Mouse (Mus musculus): ENCODE data around the gene Arhgap15. TPM values are rescaled to one million over a fixed set of nuclear protein-coding genes. Genes with fewer than 3 reads are reported as not detected.

The Arhgap15 gene
- polyA plus RNA-seq, 1 experiment from 2014 or later = 5.2 TPM

DNA sequence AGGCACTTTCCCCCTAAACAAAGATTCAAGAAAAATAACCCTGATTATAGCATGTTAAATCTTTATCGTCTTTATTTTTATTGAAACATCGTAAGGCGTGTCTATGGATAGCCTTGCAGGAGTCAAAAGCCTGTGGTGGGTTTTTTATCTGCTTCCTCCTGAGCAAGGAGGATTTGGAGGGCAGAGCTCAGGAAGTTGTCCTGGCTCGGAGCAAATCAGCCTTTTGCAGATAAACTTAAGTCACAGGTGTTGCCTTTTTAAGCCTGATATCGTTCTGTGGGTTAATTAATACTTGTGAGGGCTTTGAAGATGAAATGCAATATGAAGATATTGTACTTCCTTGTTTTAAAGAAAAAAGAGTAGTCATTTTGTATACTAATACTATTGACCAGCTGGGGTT is 87.3 kb downstream of the Arhgap15 start:
- peak; percentile 80 for ATAC-seq (ENCODE audit: low read depth)
- 15% methylated on average over 5 of the region's 5 CpGs for WGBS (ENCODE audit: insufficient replicate concordance)
- no peaks in the 10 kb centered on the region for H3K9me3 ChIP-seq (replicated peaks; ENCODE audit: control insufficient read depth, low read length)
- no peak overlapping the region for H3K4me3 ChIP-seq (ENCODE audit: low read depth, low read length)
- no peaks in the 10 kb centered on the region for H3K27me3 ChIP-seq (ENCODE audit: control insufficient read depth, insufficient read depth, low read depth, low read length)
- H3K4me1 ChIP-seq (ENCODE audit: control insufficient read depth, low read depth, low read length) = no peaks in the 10 kb centered on the region; the same call in 1 of the 2 replicates
- H3K27ac ChIP-seq (ENCODE audit: low read length) = no peak overlapping the region
- no peaks in the 10 kb centered on the region for H3K36me3 ChIP-seq (ENCODE audit: control insufficient read depth, insufficient read depth)
- H3K9ac ChIP-seq (ENCODE audit: low read depth, low read length) = no peak overlapping the region
- H3K4me2 ChIP-seq (ENCODE audit: low read depth, low read length) = no peak overlapping the region

- no peaks in the 10 kb centered on the region for H3K27me3 ChIP-seq (ENCODE audit: control insufficient read depth, insufficient read depth, low read depth, low read length)
- H3K4me2 ChIP-seq (ENCODE audit: low read depth, low read length) = no peak overlapping the region
- no peak overlapping the region for H3K4me3 ChIP-seq (ENCODE audit: low read depth, low read length)
- ATAC-seq (ENCODE audit: low read depth) = no peak
- WGBS (ENCODE audit: insufficient replicate concordance) = 76% methylated on average over 5 of the region's 5 CpGs
- no peak overlapping the region for H3K27ac ChIP-seq (ENCODE audit: low read length)
- H3K4me1 ChIP-seq (ENCODE audit: control insufficient read depth, low read depth, low read length) = no peaks in the 10 kb centered on the region
- no peaks in the 10 kb centered on the region for H3K9me3 ChIP-seq (replicated peaks; ENCODE audit: control insufficient read depth, low read length)
- no peak overlapping the region for H3K9ac ChIP-seq (ENCODE audit: low read depth, low read length)
- no peaks in the 10 kb centered on the region for H3K36me3 ChIP-seq (ENCODE audit: control insufficient read depth, insufficient read depth)
These were observed 93.0 kb downstream of the Arhgap15 start for GRCm38 (mm10) chr2:43841644-43842043.

DNA sequence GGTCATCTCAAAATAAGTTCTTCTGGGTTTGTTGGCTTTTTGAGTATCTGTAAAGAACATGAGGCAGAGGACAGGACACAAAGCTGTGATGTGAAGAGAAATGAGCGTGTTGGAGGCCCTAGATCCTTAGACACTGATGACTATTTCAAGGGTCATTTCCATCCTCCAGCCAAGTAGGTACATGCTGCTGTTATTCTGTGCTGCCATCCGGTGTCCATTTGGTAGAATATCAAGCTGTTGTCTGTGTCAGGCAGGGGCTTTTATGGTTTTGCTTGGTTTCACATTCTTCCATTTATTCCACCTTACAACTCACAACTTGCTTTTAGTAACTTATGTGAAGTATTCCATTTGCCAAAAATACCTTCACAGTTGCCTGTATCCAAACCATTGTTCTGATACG is 102.6 kb downstream of the Arhgap15 start:
- Histone ChIP-seq H3K4me2 (ENCODE audit: low read depth, low read length) (no peak overlapping the region), H3K27me3 (ENCODE audit: control insufficient read depth, insufficient read depth, low read depth, low read length) (no peaks in the 10 kb centered on the region), H3K9me3 (replicated peaks; ENCODE audit: control insufficient read depth, low read length) (no peaks in the 10 kb centered on the region), H3K4me3 (ENCODE audit: low read depth, low read length) (no peak overlapping the region), H3K36me3 (ENCODE audit: control insufficient read depth, insufficient read depth) (no peaks in the 10 kb centered on the region), H3K4me1 (ENCODE audit: control insufficient read depth, low read depth, low read length) (no peaks in the 10 kb centered on the region), H3K27ac (ENCODE audit: low read length) (no peak overlapping the region), H3K9ac (ENCODE audit: low read depth, low read length) (no peak overlapping the region)
- WGBS (ENCODE audit: insufficient replicate concordance) = 51% methylated on average over 3 of the region's 3 CpGs
- ATAC-seq (ENCODE audit: low read depth) = no peak

GRCm38 (mm10) chr2:43862709-43863108 is 114.1 kb downstream of the Arhgap15 start:
- 37% methylated on average over 5 of the region's 5 CpGs for WGBS (ENCODE audit: insufficient replicate concordance)
- no peak overlapping the region for H3K27ac ChIP-seq (ENCODE audit: low read length)
- no peaks in the 10 kb centered on the region for H3K27me3 ChIP-seq (ENCODE audit: control insufficient read depth, insufficient read depth, low read depth, low read length)
- H3K9ac ChIP-seq (ENCODE audit: low read depth, low read length) = no peak overlapping the region
- no peaks in the 10 kb centered on the region for H3K36me3 ChIP-seq (ENCODE audit: control insufficient read depth, insufficient read depth)
- no peak overlapping the region for H3K4me2 ChIP-seq (ENCODE audit: low read depth, low read length)
- H3K4me1 ChIP-seq (ENCODE audit: control insufficient read depth, low read depth, low read length) = no peaks in the 10 kb centered on the region
- no peak overlapping the region for H3K4me3 ChIP-seq (ENCODE audit: low read depth, low read length)
- ATAC-seq (ENCODE audit: low read depth) = no peak
- no peaks in the 10 kb centered on the region for H3K9me3 ChIP-seq (replicated peaks; ENCODE audit: control insufficient read depth, low read length)

DNA sequence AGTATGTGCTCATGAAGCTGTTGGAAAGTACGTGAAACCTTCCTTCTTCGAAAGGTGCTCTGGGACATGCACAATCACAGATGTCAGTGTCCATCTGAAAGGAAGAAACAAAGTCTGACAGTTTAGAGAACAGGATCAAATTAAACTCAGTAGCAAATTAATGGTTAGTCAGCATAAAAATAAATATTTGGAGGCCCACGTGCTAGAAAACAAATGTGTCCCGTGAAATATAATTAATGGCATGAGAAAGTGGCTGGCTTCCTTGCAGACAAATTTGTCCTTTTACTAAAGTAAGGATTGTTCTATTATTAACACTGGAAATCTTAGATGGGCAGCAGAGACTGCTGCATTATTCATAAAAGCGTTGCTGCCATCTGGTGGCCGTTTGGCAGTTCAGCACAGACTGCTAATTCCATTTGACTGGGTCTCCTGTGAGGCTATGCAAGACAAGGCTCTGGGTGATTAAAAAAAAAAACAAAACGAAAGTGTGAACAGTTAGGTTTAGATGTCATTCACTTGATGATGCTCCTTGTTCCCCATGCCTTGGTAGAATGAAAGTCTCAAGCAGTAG is 153.9 kb downstream of the Arhgap15 start:
- Histone ChIP-seq H3K36me3 (ENCODE audit: control insufficient read depth, insufficient read depth) (no peaks in the 10 kb centered on the region), H3K27me3 (ENCODE audit: control insufficient read depth, insufficient read depth, low read depth, low read length) (no peaks in the 10 kb centered on the region), H3K27ac (ENCODE audit: low read length) (no peak overlapping the region), H3K4me3 (ENCODE audit: low read depth, low read length) (no peak overlapping the region), H3K9ac (ENCODE audit: low read depth, low read length) (no peak overlapping the region), H3K4me2 (ENCODE audit: low read depth, low read length) (no peak overlapping the region), H3K9me3 (replicated peaks; ENCODE audit: control insufficient read depth, low read length) (no peaks in the 10 kb centered on the region), H3K4me1 (ENCODE audit: control insufficient read depth, low read depth, low read length) (no peaks in the 10 kb centered on the region)
- 23% methylated on average over 7 of the region's 7 CpGs for WGBS (ENCODE audit: insufficient replicate concordance)
- no peak for ATAC-seq (ENCODE audit: low read depth)

- H3K4me1 ChIP-seq (ENCODE audit: control insufficient read depth, low read depth, low read length) = no peaks in the 10 kb centered on the region
- no peak for ATAC-seq (ENCODE audit: low read depth)
- no peak overlapping the region for H3K4me3 ChIP-seq (ENCODE audit: low read depth, low read length)
- WGBS (ENCODE audit: insufficient replicate concordance) = 68% methylated on average over 5 of the region's 5 CpGs
- no peaks in the 10 kb centered on the region for H3K9me3 ChIP-seq (replicated peaks; ENCODE audit: control insufficient read depth, low read length)
- H3K9ac ChIP-seq (ENCODE audit: low read depth, low read length) = no peak overlapping the region
- H3K36me3 ChIP-seq (ENCODE audit: control insufficient read depth, insufficient read depth) = no peaks in the 10 kb centered on the region
- no peak overlapping the region for H3K27ac ChIP-seq (ENCODE audit: low read length)
- H3K27me3 ChIP-seq (ENCODE audit: control insufficient read depth, insufficient read depth, low read depth, low read length) = no peaks in the 10 kb centered on the region
- H3K4me2 ChIP-seq (ENCODE audit: low read depth, low read length) = no peak overlapping the region
These were observed 158.9 kb downstream of the Arhgap15 start for GRCm38 (mm10) chr2:43907496-43907895.

DNA sequence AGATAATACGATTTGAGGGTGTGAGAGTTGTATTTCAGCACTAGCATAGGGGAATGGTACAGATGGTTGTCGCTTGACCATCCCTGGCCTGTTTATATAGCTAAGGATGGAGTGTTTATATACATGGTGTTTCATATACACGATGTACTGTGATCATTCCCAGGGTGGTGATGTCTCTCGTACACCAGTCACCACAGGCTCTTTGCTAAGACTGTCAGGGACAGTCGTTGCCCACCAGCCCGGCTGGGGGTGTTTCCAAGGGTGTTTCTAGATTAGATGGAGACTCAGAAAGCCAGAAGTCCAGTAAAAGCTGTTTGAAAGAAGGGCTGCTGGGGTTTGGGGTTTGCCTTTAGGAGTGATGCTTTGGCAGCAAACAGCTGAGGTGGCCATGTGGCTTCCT is 165.5 kb downstream of the Arhgap15 start:
- H3K36me3 ChIP-seq (ENCODE audit: control insufficient read depth, insufficient read depth) = no peaks in the 10 kb centered on the region
- H3K27me3 ChIP-seq (ENCODE audit: control insufficient read depth, insufficient read depth, low read depth, low read length) = no peaks in the 10 kb centered on the region
- no peak overlapping the region for H3K27ac ChIP-seq (ENCODE audit: low read length)
- WGBS (ENCODE audit: insufficient replicate concordance) = 72% methylated on average over 6 of the region's 6 CpGs
- no peaks in the 10 kb centered on the region for H3K4me1 ChIP-seq (ENCODE audit: control insufficient read depth, low read depth, low read length)
- no peaks in the 10 kb centered on the region for H3K9me3 ChIP-seq (replicated peaks; ENCODE audit: control insufficient read depth, low read length)
- ATAC-seq (ENCODE audit: low read depth) = no peak
- H3K9ac ChIP-seq (ENCODE audit: low read depth, low read length) = no peak overlapping the region
- no peak overlapping the region for H3K4me2 ChIP-seq (ENCODE audit: low read depth, low read length)
- no peak overlapping the region for H3K4me3 ChIP-seq (ENCODE audit: low read depth, low read length)

DNA sequence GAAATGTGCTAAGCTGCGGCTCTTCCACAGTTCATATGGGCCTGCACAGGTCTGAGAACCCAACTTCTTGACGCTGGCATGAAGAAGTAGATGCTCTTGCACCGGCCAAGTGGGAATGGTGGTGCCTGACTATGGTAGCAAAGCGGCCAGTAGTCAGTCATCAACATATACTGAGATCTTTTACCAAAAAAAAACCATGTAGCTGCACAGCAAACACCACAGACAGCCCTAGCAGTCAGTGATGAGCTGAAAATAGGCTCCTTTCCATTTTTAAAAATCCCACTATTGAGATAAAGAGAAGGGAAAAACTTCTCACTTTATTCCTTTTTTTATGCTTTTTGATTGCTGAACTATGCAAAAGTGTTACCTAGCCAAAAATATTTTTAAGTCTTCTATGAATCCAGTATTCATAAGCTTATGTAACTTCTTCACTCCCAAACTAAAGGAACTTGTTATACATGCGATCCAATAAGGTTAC is 175.3 kb downstream of the Arhgap15 start:
- H3K36me3 ChIP-seq (ENCODE audit: control insufficient read depth, insufficient read depth) = no peaks in the 10 kb centered on the region
- WGBS (ENCODE audit: insufficient replicate concordance) = 71% methylated on average over 5 of the region's 5 CpGs
- no peak for ATAC-seq (ENCODE audit: low read depth)

DNA sequence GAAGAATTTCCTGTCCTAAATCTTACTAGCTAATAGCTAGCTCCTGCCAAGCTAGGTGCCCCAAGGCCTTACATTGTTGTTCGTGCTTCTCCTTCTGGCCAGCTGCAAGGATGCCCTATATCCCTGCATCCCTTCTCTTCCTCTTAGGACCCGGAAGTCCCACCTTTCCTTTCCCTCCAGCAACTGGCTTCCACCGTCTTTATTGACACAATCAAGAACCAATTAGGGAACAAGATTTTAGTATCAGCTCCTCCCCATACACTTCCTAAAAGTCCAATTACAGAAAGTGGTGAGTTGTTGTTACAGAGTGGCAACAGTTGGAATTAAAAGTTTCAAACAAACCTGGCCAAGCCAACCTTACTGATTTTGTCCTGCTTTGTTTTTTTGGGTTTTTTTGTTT is 183.1 kb downstream of the Arhgap15 start:
- Histone ChIP-seq H3K4me1 (ENCODE audit: control insufficient read depth, low read depth, low read length) (no peaks in the 10 kb centered on the region), H3K36me3 (ENCODE audit: control insufficient read depth, insufficient read depth) (no peaks in the 10 kb centered on the region), H3K27ac (ENCODE audit: low read length) (no peak overlapping the region), H3K4me3 (ENCODE audit: low read depth, low read length) (no peak overlapping the region), H3K4me2 (ENCODE audit: low read depth, low read length) (no peak overlapping the region), H3K9me3 (replicated peaks; ENCODE audit: control insufficient read depth, low read length) (no peaks in the 10 kb centered on the region), H3K27me3 (ENCODE audit: control insufficient read depth, insufficient read depth, low read depth, low read length) (no peaks in the 10 kb centered on the region), H3K9ac (ENCODE audit: low read depth, low read length) (no peak overlapping the region)
- ATAC-seq (ENCODE audit: low read depth) = no peak
- 67% methylated on average over 3 of the region's 3 CpGs for WGBS (ENCODE audit: insufficient replicate concordance)

More for the DNA sequence above, 175.3 kb downstream of the Arhgap15 start:
- no peak overlapping the region for H3K27ac ChIP-seq (ENCODE audit: low read length)
- no peaks in the 10 kb centered on the region for H3K9me3 ChIP-seq (replicated peaks; ENCODE audit: control insufficient read depth, low read length)
- no peaks in the 10 kb centered on the region for H3K4me1 ChIP-seq (ENCODE audit: control insufficient read depth, low read depth, low read length)
- H3K4me3 ChIP-seq (ENCODE audit: low read depth, low read length) = no peak overlapping the region
- no peaks in the 10 kb centered on the region for H3K27me3 ChIP-seq (ENCODE audit: control insufficient read depth, insufficient read depth, low read depth, low read length)
- H3K9ac ChIP-seq (ENCODE audit: low read depth, low read length) = no peak overlapping the region
- no peak overlapping the region for H3K4me2 ChIP-seq (ENCODE audit: low read depth, low read length)

Measured in liver, embryonic 16.5 days (tissue).